Mouse (Mus musculus): Measurements from ENCODE around the gene Tsr3. TPM values are rescaled to one million over a fixed set of nuclear protein-coding genes. Genes with fewer than 3 reads are reported as not detected.

Gene Tsr3
- total RNA-seq, 2 experiments from 2014 or later, result 12.7 to 14.0 TPM

Small RNA genes within 50 kb of the gene (microRNA-seq; reads per million reads assigned to microRNA genes)
- 0.20 to 0.69 reads per million in 2 experiments for gene Mir3547

Other genes with a start within 250 kb of the Tsr3 start
- 10 to 100 TPM; 15.1 to 16.3 TPM for gene Cramp1l, start 224.4 kb upstream of the Tsr3 start, total RNA-seq (2021)
- 1 to 10 TPM; 7.0 to 7.3 TPM for gene Ift140, start 224.1 kb upstream of the Tsr3 start, total RNA-seq (2021)
- 10 to 100 TPM; 25.2 to 27.4 TPM for gene Tmem204, start 156.6 kb upstream of the Tsr3 start, total RNA-seq (2021)
- gene Telo2, start 124.2 kb upstream of the Tsr3 start, total RNA-seq (2021), result 10 to 100 TPM; 16.4 to 17.5 TPM
- gene Ptx4, start 119.4 kb upstream of the Tsr3 start, total RNA-seq (2021), result 1 to 10 TPM; 1.4 TPM
- gene Clcn7, start 106.8 kb upstream of the Tsr3 start, total RNA-seq (2021), result 10 to 100 TPM; 25.2 to 25.6 TPM
- not detected for gene Ccdc154, start 77.7 kb upstream of the Tsr3 start, total RNA-seq (2021)
- not detected for gene Gm38655, start 64.7 kb upstream of the Tsr3 start, total RNA-seq (2021)
- 10 to 100 TPM; 14.4 to 17.5 TPM for gene BC003965, start 55.6 kb upstream of the Tsr3 start, total RNA-seq (2021)
- gene Unkl, start 51.8 kb upstream of the Tsr3 start, total RNA-seq (2021), result 10 to 100 TPM in 1 of 2 experiments, 1 to 10 TPM in 1; 8.5 to 10.4 TPM
- gene Gnptg, start within 50 bp of the Tsr3 start, total RNA-seq (2021), result 10 to 100 TPM; 11.2 to 14.9 TPM
- under 1 TPM; 0.14 to 0.31 TPM for gene Baiap3, start 16.2 kb downstream of the Tsr3 start, total RNA-seq (2021)
- gene Ube2i, start 34.5 kb downstream of the Tsr3 start, total RNA-seq (2021), result 100 to 1,000 TPM; 219 to 221 TPM
- gene Prss34, start 58.2 kb downstream of the Tsr3 start, total RNA-seq (2021), result 1 to 10 TPM; 1.9 to 2.4 TPM
- not detected for gene Prss28, start 68.5 kb downstream of the Tsr3 start, total RNA-seq (2021)
- not detected for gene Prss29, start 78.5 kb downstream of the Tsr3 start, total RNA-seq (2021)
- gene Tpsab1, start 105.4 kb downstream of the Tsr3 start, total RNA-seq (2021), result 1 to 10 TPM; 3.9 to 6.7 TPM
- gene Tpsb2, start 126.1 kb downstream of the Tsr3 start, total RNA-seq (2021), result 10 to 100 TPM; 11.1 to 15.7 TPM
- under 1 TPM in 1 of 2 experiments, not detected in 1; 0.24 TPM for gene Tpsg1, start 129.1 kb downstream of the Tsr3 start, total RNA-seq (2021)
- gene Cacna1h, start 193.6 kb downstream of the Tsr3 start, total RNA-seq (2021), result 10 to 100 TPM; 14.5 to 19.1 TPM
- under 1 TPM in 1 of 2 experiments, not detected in 1; 0.26 TPM for gene Tekt4, start 214.4 kb downstream of the Tsr3 start, total RNA-seq (2021)

Data from heart, postnatal 4 days (tissue).